Mouse (Mus musculus): Measurements from ENCODE around the gene 4930404N11Rik.

DNA sequence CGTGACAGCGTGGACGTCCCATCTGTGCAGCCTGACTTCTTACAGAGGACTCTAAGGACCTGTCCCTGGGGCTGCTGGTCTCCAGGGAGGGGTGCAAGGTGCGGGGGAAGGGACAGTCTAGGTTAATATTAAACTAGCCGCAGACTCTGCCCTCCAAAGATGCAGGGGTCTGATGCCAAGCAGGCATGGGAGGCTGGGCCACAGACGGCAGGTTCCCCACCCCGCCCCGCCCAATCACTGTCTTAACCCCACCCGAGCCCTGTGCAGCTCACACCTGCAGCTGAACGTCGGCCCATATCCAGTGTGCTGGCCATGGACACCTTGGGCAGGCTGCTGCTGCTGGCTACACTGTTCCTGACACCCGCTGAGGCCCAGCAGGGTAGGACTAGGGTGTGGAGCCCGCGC lies 27.2 kb upstream of the 4930404N11Rik start, which contains the start of gene Smim24:
- TF ChIP-seq CTCF (IDR thresholded peaks at IDR 0.05; ENCODE audit: low read depth) (no peak), EP300 (IDR thresholded peaks at IDR 0.05; ENCODE audit: low read depth) (no peak)

All from heart, postnatal 0 days (tissue).